Mouse (Mus musculus): ENCODE measurements around the gene H2afz. TPM values are rescaled to one million over a fixed set of nuclear protein-coding genes. Genes with fewer than 3 reads are reported as not detected.

Gene H2afz
- polyA plus RNA-seq (2014; fragmentation: Illumina TruSeq; extraction: RNeasy Lipid Tissue Mini Kit (QIAGEN cat#74804); ENCODE audit: low read depth, low replicate concordance), result 87.0 TPM

GRCm38 (mm10) chr3:137864124-137864987 lies at the start of gene H2afz:
TSS of gene H2afz (plus strand) at chr3:137864487.

GRCm38 (mm10) chr3:137867437-137868093 lies 3.3 kb downstream of the H2afz start, which contains the start of gene Dnajb14:
TSS of gene Dnajb14 (plus strand) at chr3:137867675.

Other genes starting within 250 kb of the H2afz start
- 1.7 TPM for gene Ddit4l, start 242.9 kb upstream of the H2afz start, polyA plus RNA-seq (2014; fragmentation: Illumina TruSeq; extraction: RNeasy Lipid Tissue Mini Kit (QIAGEN cat#74804); ENCODE audit: low read depth, low replicate concordance)
- not detected for gene Gm21962, start 193.0 kb upstream of the H2afz start, polyA plus RNA-seq (2014; fragmentation: Illumina TruSeq; extraction: RNeasy Lipid Tissue Mini Kit (QIAGEN cat#74804); ENCODE audit: low read depth, low replicate concordance)
- gene Dnajb14, start 3.2 kb downstream of the H2afz start, polyA plus RNA-seq (2014; fragmentation: Illumina TruSeq; extraction: RNeasy Lipid Tissue Mini Kit (QIAGEN cat#74804); ENCODE audit: low read depth, low replicate concordance), result 7.1 TPM
- gene Lamtor3, start 54.0 kb downstream of the H2afz start, polyA plus RNA-seq (2014; fragmentation: Illumina TruSeq; extraction: RNeasy Lipid Tissue Mini Kit (QIAGEN cat#74804); ENCODE audit: low read depth, low replicate concordance), result 110 TPM
- 14.0 TPM for gene Dapp1, start 117.1 kb downstream of the H2afz start, polyA plus RNA-seq (2014; fragmentation: Illumina TruSeq; extraction: RNeasy Lipid Tissue Mini Kit (QIAGEN cat#74804); ENCODE audit: low read depth, low replicate concordance)
- 32.0 TPM for gene 1110002E22Rik, start 200.6 kb downstream of the H2afz start, polyA plus RNA-seq (2014; fragmentation: Illumina TruSeq; extraction: RNeasy Lipid Tissue Mini Kit (QIAGEN cat#74804); ENCODE audit: low read depth, low replicate concordance)
- gene Gm5105, start 202.9 kb downstream of the H2afz start, polyA plus RNA-seq (2014; fragmentation: Illumina TruSeq; extraction: RNeasy Lipid Tissue Mini Kit (QIAGEN cat#74804); ENCODE audit: low read depth, low replicate concordance), result 1.5 TPM